Mouse (Mus musculus) heart, embryonic 13.5 days (tissue): ENCODE measurements around the gene Zfp526. TPM values are rescaled to one million over a fixed set of nuclear protein-coding genes. Genes with fewer than 3 reads are reported as not detected.

Source experiments
- ATAC-seq: fragments of 200-750 bp; cut with Nextera tagmentation; 2 replicates; pipeline ENCODE4 v1.8.0; 2017; ENCODE audit warnings: moderate TSS enrichment; ENCODE audit not compliant: insufficient number of reproducible peaks, low FRiP score, low TSS enrichment; ENCODE audit errors: extremely low read depth
- H3K27ac ChIP-seq: fragments of 300-500 bp; sonication (generic); replicated peaks from 2 replicates; pipeline ENCODE4 v1.5.1; 2015; ENCODE audit warnings: moderate library complexity, mild to moderate bottlenecking, inconsistent platforms
- H3K27me3 ChIP-seq: fragments of 300-500 bp; sonication (generic); replicated peaks from 2 replicates; pipeline ENCODE4 v1.6.1; 2015; ENCODE audit warnings: mild to moderate bottlenecking, inconsistent platforms
- H3K36me3 ChIP-seq: fragments of 300-500 bp; sonication (generic); 2 replicates; pipeline ENCODE4 v1.6.1; 2015; ENCODE audit warnings: mild to moderate bottlenecking, inconsistent platforms
- H3K4me1 ChIP-seq: fragments of 300-500 bp; sonication (generic); 2 replicates; pipeline ENCODE4 v1.6.1; 2015; ENCODE audit warnings: inconsistent platforms
- H3K4me2 ChIP-seq: fragments of 300-500 bp; sonication (generic); 2 replicates; pipeline ENCODE4 v1.6.1; 2015; ENCODE audit warnings: inconsistent platforms, mild to moderate bottlenecking, moderate library complexity
- H3K4me3 ChIP-seq: fragments of 300-500 bp; sonication (generic); 2 replicates; pipeline ENCODE4 v1.5.1; 2015; ENCODE audit warnings: moderate library complexity, mild to moderate bottlenecking, inconsistent platforms
- H3K9ac ChIP-seq: fragments of 300-500 bp; sonication (generic); 2 replicates; pipeline ENCODE4 v1.6.1; 2015; ENCODE audit warnings: inconsistent platforms, mild to moderate bottlenecking, moderate library complexity
- H3K9me3 ChIP-seq: fragments of 300-500 bp; sonication (generic); 2 replicates; pipeline ENCODE4 v1.6.1; 2016; ENCODE audit warnings: inconsistent platforms
- WGBS: fragments of 180-500 bp; shearing (Covaris S2); methylation state at CpG from one replicate; pipeline ENCODE4 v1.1.7; 2015; ENCODE audit warnings: mixed read lengths; 5-methylcytosine and 5-hydroxymethylcytosine counted together
- polyA plus RNA-seq: library from polyadenylated mRNA; unstranded; fragments of >200 nt; fragmentation: Nextera tagmentation; extraction: Ambion mirVana; gene quantifications from 2 replicates; pipeline ENCODE4 v1.2.1, GENCODE M21; 2015

The Zfp526 gene
- 2.1 TPM in 2 replicates for polyA plus RNA-seq

- peak within 1 kb of the TSS; percentile 81 for H3K4me2 ChIP-seq
- under 1% methylated on average over 45 of the region's 45 CpGs for WGBS
- H3K36me3 ChIP-seq = peaks cover 32% of the 10 kb centered on the region
- H3K9ac ChIP-seq = peak within 1 kb of the TSS; percentile 85
- H3K4me3 ChIP-seq = peak within 1 kb of the TSS; percentile 83
- H3K27me3 ChIP-seq = no peaks in the 10 kb centered on the region
- peak within 1 kb of the TSS; percentile 88 for H3K27ac ChIP-seq
- peaks cover 27% of the 10 kb centered on the region for H3K4me1 ChIP-seq
- peak; percentile 87 for ATAC-seq
- no peaks in the 10 kb centered on the region for H3K9me3 ChIP-seq
Observed at GRCm38 (mm10) chr7:25221102-25221883, at the start of gene Zfp526. Gene Zfp526, plus strand, starts transcription at chr7:25221425.

- Histone ChIP-seq H3K4me2 (no peak overlapping the region), H3K9me3 (no peaks in the 10 kb centered on the region), H3K4me1 (no peaks in the 10 kb centered on the region), H3K36me3 (no peaks in the 10 kb centered on the region), H3K4me3 (no peak overlapping the region), H3K9ac (no peak overlapping the region), H3K27ac (no peak overlapping the region), H3K27me3 (peaks cover 90% of the 10 kb centered on the region)
- WGBS = 37% methylated on average over 5 of the region's 5 CpGs
- ATAC-seq = no peak
Observed at GRCm38 (mm10) chr7:25172669-25173068, 48.6 kb upstream of the Zfp526 start.

GRCm38 (mm10) chr7:25174343-25174742, 46.9 kb upstream of the Zfp526 start:
- no peak overlapping the region for H3K9ac ChIP-seq
- no peak for ATAC-seq
- H3K36me3 ChIP-seq = no peaks in the 10 kb centered on the region
- no peak overlapping the region for H3K27ac ChIP-seq
- no peak overlapping the region for H3K4me2 ChIP-seq
- peaks cover 10% of the 10 kb centered on the region for H3K4me1 ChIP-seq
- H3K27me3 ChIP-seq = peaks cover 99% of the 10 kb centered on the region
- 43% methylated on average over 10 of the region's 11 CpGs for WGBS
- no peaks in the 10 kb centered on the region for H3K9me3 ChIP-seq
- H3K4me3 ChIP-seq = no peak overlapping the region

DNA sequence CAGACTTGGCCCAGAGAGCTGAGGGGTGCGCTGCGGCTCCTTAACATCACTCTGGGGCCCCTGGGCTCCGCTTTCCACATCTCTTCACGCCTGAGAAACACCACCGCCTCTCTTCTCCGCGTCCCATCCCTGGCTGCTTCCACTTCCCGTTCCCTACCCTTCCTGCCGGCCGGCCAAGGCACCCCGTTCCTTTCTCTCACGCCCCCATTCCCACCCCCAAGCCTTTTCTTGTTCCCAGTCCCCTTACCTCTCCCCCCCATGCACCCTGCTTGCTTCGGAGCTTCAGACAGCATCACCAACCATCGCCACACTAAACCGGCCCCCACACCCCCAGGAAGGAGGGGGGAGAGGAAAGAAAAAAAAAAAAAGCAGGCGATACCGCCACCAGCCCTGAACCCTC, 42.9 kb upstream of the Zfp526 start:
- Histone ChIP-seq H3K9me3 (no peaks in the 10 kb centered on the region), H3K36me3 (no peaks in the 10 kb centered on the region), H3K27me3 (peaks cover 99% of the 10 kb centered on the region), H3K27ac (no peak overlapping the region), H3K4me2 (peak overlapping the region; percentile 76), H3K4me3 (peak overlapping the region; percentile 56), H3K9ac (no peak overlapping the region), H3K4me1 (peaks cover 24% of the 10 kb centered on the region)
- WGBS = 2% methylated on average over 17 of the region's 17 CpGs
- ATAC-seq = no peak

DNA sequence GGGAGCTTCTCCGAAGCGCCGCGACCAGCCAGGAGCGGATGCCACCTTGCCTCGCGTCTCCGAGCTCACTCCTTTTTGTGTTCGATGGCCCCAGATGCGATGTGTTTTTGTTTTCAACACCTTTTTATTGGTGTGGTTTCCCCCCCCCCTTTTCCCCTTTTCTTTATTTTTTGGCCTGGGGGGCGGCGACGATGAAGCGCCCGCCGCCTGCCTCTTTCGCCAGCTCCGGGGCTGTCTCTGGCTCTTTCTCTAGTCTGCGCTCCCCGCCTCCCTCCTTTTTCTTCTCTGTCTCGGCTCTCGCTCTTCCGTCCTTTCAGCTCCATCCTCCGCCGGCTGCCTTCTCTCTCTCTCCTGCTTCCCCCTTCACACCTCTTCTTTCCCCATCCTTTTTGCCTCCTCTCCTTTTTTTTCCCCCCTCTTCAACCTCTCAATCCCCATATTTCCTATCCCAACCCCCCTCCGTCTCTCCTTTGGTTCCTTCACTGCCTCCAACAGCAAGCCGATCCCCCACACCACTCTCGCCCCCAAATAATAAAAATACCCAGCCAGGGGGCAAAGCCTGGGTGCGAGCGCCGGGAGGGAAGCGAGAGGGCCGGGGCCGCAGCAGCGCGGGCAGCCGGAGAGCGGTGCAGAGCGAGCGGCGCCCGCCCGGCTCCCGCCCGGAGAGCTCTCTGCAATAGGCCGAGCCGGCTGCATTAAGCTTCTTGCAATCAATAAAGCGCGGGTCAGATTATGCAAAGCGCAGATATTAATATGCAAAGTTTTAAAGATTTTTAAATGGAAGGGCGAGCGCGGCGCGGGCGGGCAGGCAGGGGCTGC, 42.2 kb upstream of the Zfp526 start:
- H3K27ac ChIP-seq = no peak overlapping the region
- H3K9me3 ChIP-seq = no peaks in the 10 kb centered on the region
- peaks cover 24% of the 10 kb centered on the region for H3K4me1 ChIP-seq
- peaks cover 99% of the 10 kb centered on the region for H3K27me3 ChIP-seq
- H3K4me2 ChIP-seq = peak overlapping the region; percentile 76
- no peaks in the 10 kb centered on the region for H3K36me3 ChIP-seq
- peak overlapping the region; percentile 68 for H3K9ac ChIP-seq
- 3% methylated on average over 56 of the region's 56 CpGs for WGBS
- ATAC-seq = no peak
- H3K4me3 ChIP-seq = peak overlapping the region; percentile 56

DNA sequence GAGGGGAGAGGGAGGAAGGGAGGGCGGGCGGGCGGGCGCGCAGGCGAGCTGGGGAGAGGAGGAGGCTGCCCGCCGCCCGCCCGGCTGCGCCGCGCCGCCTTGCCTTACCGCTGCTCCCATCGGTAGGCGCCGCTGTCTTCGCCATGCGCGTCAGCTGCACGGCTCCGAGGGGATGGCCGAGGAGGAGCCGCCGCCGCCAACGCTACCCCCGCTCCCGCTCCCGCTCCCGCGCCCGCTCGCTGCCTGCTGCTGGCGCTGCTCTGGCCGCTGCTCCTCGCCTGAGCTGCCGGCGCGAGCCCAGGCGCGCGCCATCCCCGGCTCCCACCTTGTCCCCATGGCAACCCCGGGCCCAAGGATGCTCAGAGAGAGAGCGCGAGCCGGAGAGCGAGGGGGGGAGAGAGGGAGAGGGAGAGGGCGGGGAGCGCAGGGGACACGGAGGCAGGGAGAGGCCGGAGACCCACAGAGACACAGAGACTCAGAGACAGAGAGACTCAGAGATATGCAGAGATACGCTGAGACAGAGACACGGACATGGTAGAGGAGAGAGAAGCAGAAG, 41.5 kb upstream of the Zfp526 start, which contains the start of gene Pou2f2:
Pou2f2 (minus strand) TSS at position 121 of the 556 bp plus-strand sequence.
- Histone ChIP-seq H3K4me1 (peaks cover 24% of the 10 kb centered on the region), H3K9me3 (no peaks in the 10 kb centered on the region), H3K9ac (peak within 1 kb of the TSS; percentile 68), H3K27me3 (peaks cover 99% of the 10 kb centered on the region), H3K4me3 (peak within 1 kb of the TSS; percentile 56), H3K4me2 (peak within 1 kb of the TSS; percentile 76), H3K36me3 (no peaks in the 10 kb centered on the region), H3K27ac (no peak within 1 kb of the TSS)
- under 1% methylated on average over 52 of the region's 56 CpGs for WGBS
- ATAC-seq = 0 out of 2 replicates have a peak, but pooled peaks have one; percentile 40

DNA sequence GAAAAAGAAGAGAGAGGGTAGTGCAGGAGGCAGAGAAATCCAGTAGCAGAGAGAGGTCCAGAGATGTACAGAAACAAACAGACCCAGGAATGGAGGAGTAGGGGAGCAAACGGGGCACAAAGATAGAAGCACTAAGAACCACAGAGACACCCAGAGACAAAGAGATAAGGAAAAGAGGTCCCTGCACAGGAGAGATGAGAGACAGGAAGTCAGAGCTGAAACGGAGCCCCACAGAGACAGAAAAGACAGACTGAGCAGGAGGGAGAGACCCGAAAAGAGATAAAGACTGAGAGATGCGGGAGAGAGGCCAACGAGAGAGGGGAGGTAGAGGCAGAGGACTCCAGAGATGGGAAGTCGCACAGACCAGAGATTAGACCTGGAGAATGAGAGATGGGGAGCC, 40.7 kb upstream of the Zfp526 start:
- no peaks in the 10 kb centered on the region for H3K36me3 ChIP-seq
- WGBS = 4% methylated on average over 6 of the region's 6 CpGs
- H3K4me3 ChIP-seq = no peak overlapping the region
- no peak overlapping the region for H3K9ac ChIP-seq
- no peak overlapping the region for H3K4me2 ChIP-seq
- ATAC-seq = no peak
- peaks cover 99% of the 10 kb centered on the region for H3K27me3 ChIP-seq
- H3K27ac ChIP-seq = no peak overlapping the region
- peaks cover 24% of the 10 kb centered on the region for H3K4me1 ChIP-seq
- no peaks in the 10 kb centered on the region for H3K9me3 ChIP-seq

DNA sequence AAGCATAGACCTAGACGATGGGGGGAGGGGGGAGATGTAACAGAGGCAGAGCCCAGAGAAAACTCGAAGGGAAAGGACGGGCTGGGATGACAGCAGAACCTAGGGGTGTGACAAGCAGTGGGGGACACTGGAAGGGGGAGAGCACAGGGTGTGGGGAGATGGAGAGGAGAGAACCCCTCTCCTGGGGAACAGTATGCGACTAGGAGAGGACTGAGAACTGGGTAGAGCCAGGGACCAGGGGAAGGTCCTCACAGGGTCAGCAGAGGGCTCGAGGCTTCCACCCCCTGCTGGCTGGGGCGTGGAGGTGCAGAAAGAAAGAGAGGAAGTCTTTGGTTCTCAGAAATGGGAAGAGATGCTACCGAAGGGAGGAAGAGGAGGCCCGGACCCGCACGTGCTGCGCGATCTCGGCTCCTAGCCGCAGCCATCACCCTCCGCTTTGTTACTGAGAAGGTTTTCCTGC, 39.9 kb upstream of the Zfp526 start:
- H3K27me3 ChIP-seq = peaks cover 98% of the 10 kb centered on the region
- WGBS = under 1% methylated on average over 15 of the region's 15 CpGs
- H3K4me1 ChIP-seq = peaks cover 24% of the 10 kb centered on the region
- H3K27ac ChIP-seq = no peak overlapping the region
- H3K4me3 ChIP-seq = peak overlapping the region; percentile 21; the same call in 1 of the 2 replicates
- no peak overlapping the region for H3K9ac ChIP-seq
- H3K9me3 ChIP-seq = no peaks in the 10 kb centered on the region
- H3K4me2 ChIP-seq = peak overlapping the region; percentile 46
- ATAC-seq = 0 out of 2 replicates have a peak, but pooled peaks have one; percentile 51
- H3K36me3 ChIP-seq = no peaks in the 10 kb centered on the region

DNA sequence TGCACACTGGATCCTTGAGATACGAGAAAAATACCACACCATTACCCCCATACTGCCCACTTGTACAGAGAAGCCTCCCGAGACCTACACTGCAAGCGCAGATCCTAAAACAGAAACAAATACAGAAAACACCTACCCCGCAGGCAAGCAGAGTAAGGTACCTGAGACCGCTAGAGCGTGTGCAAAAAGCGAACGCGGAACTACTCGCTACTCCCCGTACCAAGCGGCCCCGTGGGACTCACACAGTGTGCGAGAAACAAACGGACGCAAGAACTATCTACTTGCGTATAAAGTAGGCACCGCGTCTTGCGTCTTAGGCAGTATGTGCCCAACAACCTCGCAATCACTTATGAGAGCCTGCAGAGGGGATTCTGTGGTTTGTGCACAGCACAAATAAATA, 39.4 kb upstream of the Zfp526 start:
- Histone ChIP-seq H3K36me3 (no peaks in the 10 kb centered on the region), H3K4me1 (peaks cover 24% of the 10 kb centered on the region), H3K27me3 (peaks cover 94% of the 10 kb centered on the region), H3K27ac (no peak overlapping the region), H3K9ac (no peak overlapping the region), H3K4me2 (peak overlapping the region; percentile 46), H3K9me3 (no peaks in the 10 kb centered on the region), H3K4me3 (peak overlapping the region; percentile 21; the same call in 1 of the 2 replicates)
- WGBS = 7% methylated on average over 21 of the region's 21 CpGs
- ATAC-seq = no peak

GRCm38 (mm10) chr7:25184091-25184490, 37.1 kb upstream of the Zfp526 start:
- no peaks in the 10 kb centered on the region for H3K36me3 ChIP-seq
- no peaks in the 10 kb centered on the region for H3K9me3 ChIP-seq
- no peak overlapping the region for H3K4me2 ChIP-seq
- ATAC-seq = no peak
- no peak overlapping the region for H3K9ac ChIP-seq
- no peak overlapping the region for H3K27ac ChIP-seq
- whole genome bisulfite sequencing = 70% methylated on average over 6 of the region's 6 CpGs
- H3K4me3 ChIP-seq = no peak overlapping the region
- peaks cover 15% of the 10 kb centered on the region for H3K4me1 ChIP-seq
- H3K27me3 ChIP-seq = peaks cover 72% of the 10 kb centered on the region
